Mouse (Mus musculus) E14TG2a.4 (cell line): ENCODE measurements around the gene Odf3l2.

Experiments
- CTCF ChIP-seq: conservative IDR thresholded peaks from 2 replicates; pipeline ENCODE4 v1.5.1; 2014; ENCODE audit warnings: low read length
- NANOG ChIP-seq: IDR thresholded peaks from 2 replicates; pipeline ENCODE4 v1.6.1; 2014; ENCODE audit warnings: borderline replicate concordance, low read length, mixed read lengths
- POU5F1 ChIP-seq: IDR thresholded peaks from 2 replicates; pipeline ENCODE4 v1.6.1; 2014; ENCODE audit warnings: low read length, borderline replicate concordance

DNA sequence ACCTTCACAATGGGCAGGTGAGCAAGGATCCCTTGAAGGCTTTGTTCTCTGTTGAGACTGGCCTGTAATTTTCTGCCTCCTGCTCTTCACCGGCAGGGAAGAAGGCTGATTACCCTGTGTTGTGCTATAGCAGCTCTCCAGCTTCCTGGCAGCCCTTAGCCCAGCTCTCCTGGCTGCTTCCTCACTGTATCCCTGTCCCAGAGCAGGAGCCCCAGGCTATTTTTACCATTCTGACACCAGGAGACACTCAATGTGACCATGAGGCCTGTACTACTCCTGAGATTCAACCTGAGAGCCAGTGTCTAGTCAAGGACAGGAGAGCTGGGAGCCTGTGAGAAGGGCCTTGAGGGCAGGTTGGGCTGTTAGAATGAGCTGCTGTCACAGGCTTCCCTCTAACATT, 41.2 kb upstream of the Odf3l2 start:
- TF ChIP-seq CTCF (no peak), POU5F1 (no peak), NANOG (no peak)
